In genomic region chr11:59000635-59001034, GRCm38 (mm10) we compare ENCODE assay signal across 15 mouse cellular contexts. TPM values are rescaled to one million over a fixed set of nuclear protein-coding genes. Genes with fewer than 3 reads are reported as not detected.
DNase-seq lines count a peak whose midpoint lies in the region; ATAC-seq lines count a peak whose summit lies in the region.
"Had no signal": no experiment of that assay in that cellular context is flagged by ENCODE, and none has a peak within 500 bp of the region (broad histone marks: within the 10 kb centered on the region; RNA-seq: fewer than 3 reads in every experiment).

No protein-coding gene starts in this region.

- peak overlapping the region; percentile 31 for H3K27ac ChIP-seq in heart, embryonic 12.5 days (ENCODE audit: poor library complexity, severe bottlenecking)
- H3K27ac ChIP-seq: hindbrain, embryonic 14.5 days; intestine, embryonic 15.5 days; limb, embryonic 12.5 days; liver, embryonic 14.5 days; midbrain, embryonic 13.5 days; neural tube, embryonic 15.5 days had no signal

- ATAC-seq in heart, embryonic 12.5 days (ENCODE audit: insufficient number of reproducible peaks, low FRiP score) = no peak
- ATAC-seq: intestine, embryonic 15.5 days; midbrain, embryonic 13.5 days had no signal

- H3K27me3 ChIP-seq in heart, embryonic 12.5 days (replicated peaks) = 0 out of 2 replicates have a peak, but pooled peaks cover 6% of the 10 kb centered on the region
- H3K27me3 ChIP-seq: intestine, embryonic 15.5 days had no signal

- H3K9me3 ChIP-seq in heart, embryonic 12.5 days (replicated peaks) = no peaks in the 10 kb centered on the region
- H3K9me3 ChIP-seq: intestine, embryonic 15.5 days; limb, embryonic 12.5 days; midbrain, embryonic 13.5 days; neural tube, embryonic 15.5 days had no signal

- H3K9ac ChIP-seq in heart, embryonic 12.5 days = peak overlapping the region; percentile 58
- H3K9ac ChIP-seq: hindbrain, embryonic 14.5 days; intestine, embryonic 15.5 days; limb, embryonic 12.5 days; liver, embryonic 14.5 days; midbrain, embryonic 13.5 days; neural tube, embryonic 15.5 days had no signal

- WGBS in heart, embryonic 12.5 days = 86% methylated on average over 21 of the region's 21 CpGs

- H3K4me3 ChIP-seq in heart, embryonic 12.5 days = 0 out of 2 replicates have a peak overlapping the region, but pooled peaks have one; percentile 9
- H3K4me3 ChIP-seq: intestine, embryonic 15.5 days; limb, embryonic 12.5 days; midbrain, embryonic 13.5 days; myocyte; neural tube, embryonic 15.5 days had no signal

- H3K4me1 ChIP-seq in heart, embryonic 12.5 days (replicated peaks) = peaks cover 80% of the 10 kb centered on the region
- H3K4me1 ChIP-seq: intestine, embryonic 15.5 days; limb, embryonic 12.5 days; midbrain, embryonic 13.5 days; neural tube, embryonic 15.5 days had no signal

- H3K36me3 ChIP-seq in heart, embryonic 12.5 days = peaks cover 20% of the 10 kb centered on the region
- H3K36me3 ChIP-seq: intestine, embryonic 15.5 days; limb, embryonic 12.5 days; midbrain, embryonic 13.5 days; neural tube, embryonic 15.5 days had no signal

- no peak for DNase-seq in heart, postnatal 4 days
- peak; percentile 73 for DNase-seq in brain, adult 2 months (ENCODE audit: low read depth, low spot score)
- peak; percentile 17 to 21 for DNase-seq in heart, postnatal 10 days
- DNase-seq in layer of hippocampus, postnatal 14 days (ENCODE audit: low spot score in 2 of 2) = peak; percentile 68 to 76
- no peak for DNase-seq in embryo, embryonic 10.5 days (ENCODE audit: low spot score)
- no peak for DNase-seq in thymus, postnatal 0 days (ENCODE audit: low spot score)
- DNase-seq: cerebellum, adult 9-11 months had no signal

- H3K4me2 ChIP-seq in heart, embryonic 12.5 days = peak overlapping the region; percentile 69
- H3K4me2 ChIP-seq: hindbrain, embryonic 14.5 days; intestine, embryonic 15.5 days; limb, embryonic 12.5 days; midbrain, embryonic 13.5 days; neural tube, embryonic 15.5 days had no signal

- intact Hi-C loops in heart, postnatal 10 days (cut with DNase I) = no loop called here

RNA-seq across cellular contexts. Expression of gene Trim11, which starts 22.7 kb away (rescaled TPM):
- 27.6 and 30.8 TPM in 2 replicates for polyA plus RNA-seq in heart, embryonic 12.5 days (2016; fragmentation: Nextera tagmentation; extraction: Ambion mirVana)
- total RNA-seq in heart, postnatal 4 days (2021) = 10 to 100 TPM; 21.3 TPM
- 10 to 100 TPM; 19.9 to 20.8 TPM for total RNA-seq in heart, postnatal 10 days (2021)
- total RNA-seq in layer of hippocampus, postnatal 14 days (2021) = 10 to 100 TPM; 25.5 to 27.9 TPM
- 49.6 and 54.0 TPM in 2 replicates for polyA plus RNA-seq in thymus, postnatal 0 days (2015; fragmentation: Nextera tagmentation; extraction: Ambion mirVana)

RNA-seq across cellular contexts. Expression of gene Hist3h2a, which starts 46.1 kb away (rescaled TPM):
- 26.5 and 28.4 TPM in 2 replicates for polyA plus RNA-seq in heart, embryonic 12.5 days (2016; fragmentation: Nextera tagmentation; extraction: Ambion mirVana)
- 10 to 100 TPM; 46.8 to 50.0 TPM for total RNA-seq in heart, postnatal 4 days (2021)
- 10 to 100 TPM; 33.2 to 36.7 TPM for total RNA-seq in heart, postnatal 10 days (2021)
- 10 to 100 TPM; 59.7 to 62.5 TPM for total RNA-seq in layer of hippocampus, postnatal 14 days (2021)
- 52.3 and 52.8 TPM in 2 replicates for polyA plus RNA-seq in thymus, postnatal 0 days (2015; fragmentation: Nextera tagmentation; extraction: Ambion mirVana)

RNA-seq across cellular contexts. Expression of gene Trim17, which starts 46.1 kb away (rescaled TPM):
- polyA plus RNA-seq in heart, embryonic 12.5 days (2016; fragmentation: Nextera tagmentation; extraction: Ambion mirVana) = 1.1 and 1.5 TPM in 2 replicates
- total RNA-seq in heart, postnatal 4 days (2021) = under 1 TPM in 1 of 2 experiments, not detected in 1; 0.10 TPM
- under 1 TPM; 0.12 to 0.22 TPM for total RNA-seq in heart, postnatal 10 days (2021)
- 1 to 10 TPM; 3.8 to 4.0 TPM for total RNA-seq in layer of hippocampus, postnatal 14 days (2021)
- 0.29 and 0.44 TPM in 2 replicates for polyA plus RNA-seq in thymus, postnatal 0 days (2015; fragmentation: Nextera tagmentation; extraction: Ambion mirVana)

RNA-seq across cellular contexts. Expression of gene Hist3h2ba, which starts 51.9 kb away (rescaled TPM):
- 8.5 and 11.6 TPM in 2 replicates for polyA plus RNA-seq in heart, embryonic 12.5 days (2016; fragmentation: Nextera tagmentation; extraction: Ambion mirVana)
- total RNA-seq in heart, postnatal 4 days (2021) = 10 to 100 TPM; 21.8 to 22.6 TPM
- 10 to 100 TPM; 11.0 to 13.0 TPM for total RNA-seq in heart, postnatal 10 days (2021)
- 100 to 1,000 TPM; 117 to 123 TPM for total RNA-seq in layer of hippocampus, postnatal 14 days (2021)
- polyA plus RNA-seq in thymus, postnatal 0 days (2015; fragmentation: Nextera tagmentation; extraction: Ambion mirVana) = 50.8 and 57.5 TPM in 2 replicates

Comparison
In these comparisons a context has a peak if more than half of its experiments do, and no peak if none do; other contexts are left out.
1. DNase-seq: peak in brain, adult 2 months (single experiment), heart, postnatal 10 days (2 of 2) and layer of hippocampus, postnatal 14 days (2 of 2); none in heart, postnatal 4 days (single experiment), embryo, embryonic 10.5 days (single experiment) and thymus, postnatal 0 days (single experiment).